ENCODE assay signal across 18 mouse cellular contexts in the genomic region with DNA sequence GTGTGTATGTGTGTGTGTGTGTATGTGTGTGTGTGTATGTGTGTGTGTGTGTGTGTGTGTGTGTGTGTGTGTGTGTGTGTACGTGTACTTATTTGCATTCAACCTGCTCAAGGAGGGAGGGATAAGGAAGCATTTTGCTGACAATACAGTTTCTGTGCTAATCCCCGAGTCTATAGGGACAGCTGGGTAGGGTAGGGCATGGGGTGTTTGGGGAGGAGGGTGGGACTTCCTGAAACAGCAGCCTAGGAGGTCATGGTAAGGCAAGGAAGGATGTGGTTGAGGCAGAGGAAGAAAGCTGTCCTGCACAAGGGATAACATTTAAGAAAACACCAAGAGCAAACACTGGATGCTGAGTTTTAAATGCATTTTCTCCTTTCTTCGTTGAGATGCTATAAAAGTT. TPM values are rescaled to one million over a fixed set of nuclear protein-coding genes. Genes with fewer than 3 reads are reported as not detected.
DNase-seq lines count a peak whose midpoint lies in the region; ATAC-seq lines count a peak whose summit lies in the region.
"Had no signal": no experiment of that assay in that cellular context is flagged by ENCODE, and none has a peak within 500 bp of the region (broad histone marks: within the 10 kb centered on the region; RNA-seq: fewer than 3 reads in every experiment).

No protein-coding gene starts in this region.

- no peaks in the 10 kb centered on the region for H3K9me3 ChIP-seq in megakaryocyte, embryonic 14.5 days
- no peaks in the 10 kb centered on the region for H3K9me3 ChIP-seq in heart, embryonic 12.5 days (replicated peaks)
- H3K9me3 ChIP-seq: limb, embryonic 10.5 days; lung, embryonic 15.5 days; midbrain, embryonic 15.5 days; neural tube, embryonic 15.5 days had no signal

- H3K9ac ChIP-seq in heart, embryonic 12.5 days, result no peak overlapping the region
- H3K9ac ChIP-seq: lung, embryonic 15.5 days; midbrain, embryonic 15.5 days; neural tube, embryonic 15.5 days had no signal

- no peak overlapping the region for H3K27ac ChIP-seq in heart, embryonic 12.5 days (ENCODE audit: poor library complexity, severe bottlenecking)
- H3K27ac ChIP-seq: limb, embryonic 10.5 days; lung, embryonic 15.5 days; midbrain, embryonic 15.5 days; neural tube, embryonic 15.5 days had no signal

- H3K4me1 ChIP-seq in megakaryocyte, embryonic 14.5 days, result peaks cover 58% of the 10 kb centered on the region
- H3K4me1 ChIP-seq in heart, embryonic 12.5 days (replicated peaks), result no peaks in the 10 kb centered on the region

- H3K27me3 ChIP-seq in megakaryocyte, embryonic 14.5 days (replicated peaks), result no peaks in the 10 kb centered on the region
- H3K27me3 ChIP-seq in heart, embryonic 12.5 days (replicated peaks), result no peaks in the 10 kb centered on the region
- H3K27me3 ChIP-seq: lung, embryonic 15.5 days; midbrain, embryonic 15.5 days had no signal

- H3K4me2 ChIP-seq in heart, embryonic 12.5 days, result no peak overlapping the region
- H3K4me2 ChIP-seq: lung, embryonic 15.5 days; midbrain, embryonic 15.5 days; neural tube, embryonic 15.5 days had no signal

- peak overlapping the region; percentile 72 for H3K4me3 ChIP-seq in megakaryocyte, embryonic 14.5 days (replicated peaks)
- H3K4me3 ChIP-seq in heart, embryonic 12.5 days, result no peak overlapping the region
- H3K4me3 ChIP-seq: limb, embryonic 10.5 days; lung, embryonic 15.5 days; midbrain, embryonic 15.5 days; neural tube, embryonic 15.5 days had no signal

- peak; percentile 80 for ATAC-seq in activated CD4-positive, CD25-positive, alpha-beta regulatory T cell, adult 4 months
- ATAC-seq in heart, embryonic 12.5 days (ENCODE audit: insufficient number of reproducible peaks, low FRiP score), result no peak
- ATAC-seq: midbrain, embryonic 15.5 days; Patski had no signal

- peak; percentile 44 for DNase-seq in lung, postnatal 25 days (ENCODE audit: low spot score)
- DNase-seq in lung, adult 18-20 months, result no peak
- peak; percentile 54 to 57 for DNase-seq in thymus, postnatal 10 days (ENCODE audit: low spot score in 2 of 2)
- DNase-seq in left cerebral cortex, adult 18-20 months (ENCODE audit: low spot score in 2 of 2), result no peak
- no peak for DNase-seq in yolk sac, embryonic 10.5 days (ENCODE audit: low spot score)
- DNase-seq: adrenal gland, adult 8-10 months; kidney, postnatal 10 days; layer of hippocampus, adult 9-11 months; right cerebral cortex, postnatal 4 days had no signal

- H3K36me3 ChIP-seq in megakaryocyte, embryonic 14.5 days (replicated peaks; ENCODE audit: low read length), result peaks cover 23% of the 10 kb centered on the region
- no peaks in the 10 kb centered on the region for H3K36me3 ChIP-seq in heart, embryonic 12.5 days
- H3K36me3 ChIP-seq: limb, embryonic 10.5 days; lung, embryonic 15.5 days; midbrain, embryonic 15.5 days; neural tube, embryonic 15.5 days had no signal

- WGBS in heart, embryonic 12.5 days, result 52% methylated on average over 2 of the region's 3 CpGs

RNA-seq across cellular contexts. Expression of gene Stat4, which starts 24.3 kb away (rescaled TPM):
- 100 to 1,000 TPM; 147 to 156 TPM for polyA plus RNA-seq in activated CD4-positive, CD25-positive, alpha-beta regulatory T cell, adult 4 months (2017; shearing (Covaris generic))
- 3.0 TPM in 1 of 2 replicates, not detected in the other for polyA plus RNA-seq in megakaryocyte, embryonic 14.5 days (2012; ENCODE audit: insufficient read depth, low replicate concordance)
- 1 to 10 TPM; 3.6 to 3.7 TPM for total RNA-seq in left cerebral cortex, adult 18-20 months (2021)
- 2.6 and 3.5 TPM in 2 replicates for polyA plus RNA-seq in heart, embryonic 12.5 days (2016; fragmentation: Nextera tagmentation; extraction: Ambion mirVana)
- polyA plus RNA-seq: C2C12, Patski had no signal

Comparison
In these comparisons a context has a peak if more than half of its experiments do, and no peak if none do; other contexts are left out.
1. DNase-seq: peak in lung, postnatal 25 days (single experiment) and thymus, postnatal 10 days (2 of 2); none in lung, adult 18-20 months (0 of 2), left cerebral cortex, adult 18-20 months (0 of 2) and yolk sac, embryonic 10.5 days (single experiment).
2. RNA of gene Stat4, which starts 24.3 kb away (polyA plus RNA-seq): 147 to 156 TPM in activated CD4-positive, CD25-positive, alpha-beta regulatory T cell, adult 4 months; 3.0 TPM in megakaryocyte, embryonic 14.5 days and 2.6 to 3.5 TPM in heart, embryonic 12.5 days; every median in the first group is over 10 times any median in the second.